Mouse (Mus musculus) hindbrain, embryonic 10.5 days (tissue): ENCODE results near the gene Spdl1. TPM values are rescaled to one million over a fixed set of nuclear protein-coding genes. Genes with fewer than 3 reads are reported as not detected.

Experiments used
- DNase-seq: peaks from one replicate; pipeline ENCODE4 v3.0.0-alpha.2; 2017; ENCODE audit warnings: low spot score
- H3K27ac ChIP-seq: fragments of 300-500 bp; sonication (generic); 2 replicates; pipeline ENCODE4 v1.5.1; 2016; ENCODE audit warnings: mild to moderate bottlenecking, moderate library complexity
- H3K27me3 ChIP-seq: fragments of 300-500 bp; sonication (generic); 2 replicates; pipeline ENCODE4 v1.6.1; 2016; ENCODE audit warnings: mild to moderate bottlenecking; ENCODE audit not compliant: poor library complexity, insufficient read depth, severe bottlenecking
- H3K36me3 ChIP-seq: fragments of 300-500 bp; sonication (generic); 2 replicates; pipeline ENCODE4 v1.6.1; 2016; ENCODE audit warnings: mild to moderate bottlenecking, moderate library complexity
- H3K4me1 ChIP-seq: fragments of 300-500 bp; sonication (generic); replicated peaks from 2 replicates; pipeline ENCODE4 v1.6.1; 2016; ENCODE audit warnings: mild to moderate bottlenecking
- H3K4me3 ChIP-seq: fragments of 300-500 bp; sonication (generic); 2 replicates; pipeline ENCODE4 v1.5.1; 2016; ENCODE audit warnings: mild to moderate bottlenecking, moderate library complexity
- H3K9me3 ChIP-seq: fragments of 300-500 bp; sonication (generic); 2 replicates; pipeline ENCODE4 v1.6.1; 2016; ENCODE audit warnings: mild to moderate bottlenecking, moderate library complexity
- WGBS: fragments of 180-500 bp; shearing (Covaris S2); methylation state at CpG from one replicate; pipeline ENCODE4 v1.1.7; 2016; 5-methylcytosine and 5-hydroxymethylcytosine counted together
- polyA plus RNA-seq: library from polyadenylated mRNA; unstranded; fragments of >200 nt; fragmentation: Nextera tagmentation; extraction: Ambion mirVana; gene quantifications from 2 replicates; pipeline ENCODE4 v1.2.1, GENCODE M21; 2016

Spdl1 gene
- polyA plus RNA-seq, 1 experiment from 2014 or later: 22.5 TPM

- DNase-seq: no peak
- H3K4me3 ChIP-seq: no peak overlapping the region
- no peaks in the 10 kb centered on the region for H3K9me3 ChIP-seq
- no peaks in the 10 kb centered on the region for H3K27me3 ChIP-seq
- H3K4me1 ChIP-seq: no peaks in the 10 kb centered on the region
- H3K27ac ChIP-seq: no peak overlapping the region
- H3K36me3 ChIP-seq: no peaks in the 10 kb centered on the region
Observed at GRCm38 (mm10) chr11:34784864-34785263, 48.6 kb downstream of the Spdl1 start.

DNA sequence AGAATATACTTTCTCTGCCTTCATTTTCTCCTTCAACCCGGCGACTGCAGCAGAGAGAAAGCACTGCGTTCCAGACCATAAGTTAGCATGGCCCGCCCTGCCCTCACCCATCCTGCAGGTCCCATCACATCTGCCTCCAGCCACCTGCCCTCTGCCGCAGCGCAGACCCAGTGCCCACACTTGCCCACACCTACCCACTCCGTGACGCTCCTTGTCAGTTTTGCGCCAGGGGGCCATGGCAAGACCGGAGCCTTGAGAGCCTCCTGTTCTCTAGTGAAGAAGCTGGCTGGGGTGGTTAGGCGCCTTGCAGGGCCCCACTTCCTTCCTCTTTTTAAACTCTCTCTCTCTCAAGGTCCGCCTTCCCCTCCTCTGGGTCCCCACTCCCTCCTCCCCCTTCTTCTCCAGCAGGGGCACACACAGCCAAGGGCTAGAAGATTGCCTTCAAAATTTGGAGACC lies 49.8 kb downstream of the Spdl1 start, which contains the start of gene Dock2:
Gene Dock2 (minus strand): TSS at position 306 of the 457 bp plus-strand sequence.
- 86% methylated on average over 12 of the region's 12 CpGs for WGBS
- Histone ChIP-seq H3K4me3 (no peak within 1 kb of the TSS), H3K27me3 (no peaks in the 10 kb centered on the region), H3K9me3 (no peaks in the 10 kb centered on the region), H3K27ac (no peak within 1 kb of the TSS), H3K36me3 (no peaks in the 10 kb centered on the region), H3K4me1 (no peaks in the 10 kb centered on the region)
- no peak for DNase-seq

GRCm38 (mm10) chr11:34782516-34783430 lies 50.7 kb downstream of the Spdl1 start:
- no peaks in the 10 kb centered on the region for H3K36me3 ChIP-seq
- H3K4me1 ChIP-seq: no peaks in the 10 kb centered on the region
- DNase-seq: no peak
- no peaks in the 10 kb centered on the region for H3K9me3 ChIP-seq
- no peaks in the 10 kb centered on the region for H3K27me3 ChIP-seq
- H3K4me3 ChIP-seq: no peak overlapping the region
- WGBS: 85% methylated on average over 8 of the region's 8 CpGs
- H3K27ac ChIP-seq: no peak overlapping the region

DNA sequence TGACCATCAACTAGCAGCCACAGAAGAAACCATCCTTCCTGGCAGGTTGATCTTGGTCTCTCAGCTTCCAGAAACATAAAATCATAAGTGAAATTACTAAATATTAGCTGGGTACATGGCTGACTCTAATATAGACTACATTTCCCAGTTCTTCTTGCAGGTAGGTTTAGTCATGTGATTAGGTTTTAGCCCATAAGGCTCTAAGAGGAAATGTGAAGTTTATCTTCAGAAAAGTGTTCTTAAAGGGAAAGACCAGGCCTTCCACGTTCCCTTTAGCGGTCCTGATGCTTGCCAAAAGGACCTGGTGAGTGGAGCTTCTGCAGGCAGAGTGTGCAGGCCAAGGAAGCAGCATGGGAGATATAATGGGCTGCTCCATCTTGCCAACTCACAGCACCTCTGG lies 52.7 kb downstream of the Spdl1 start:
- H3K4me1 ChIP-seq: 0 out of 2 replicates have a peak, but pooled peaks cover 7% of the 10 kb centered on the region
- 80% methylated on average over 2 of the region's 2 CpGs for WGBS
- H3K27ac ChIP-seq: no peak overlapping the region
- no peaks in the 10 kb centered on the region for H3K9me3 ChIP-seq
- H3K4me3 ChIP-seq: no peak overlapping the region
- H3K36me3 ChIP-seq: no peaks in the 10 kb centered on the region
- no peak for DNase-seq
- no peaks in the 10 kb centered on the region for H3K27me3 ChIP-seq

- 87% methylated on average over 4 of the region's 4 CpGs for WGBS
- DNase-seq: no peak
- H3K4me3 ChIP-seq: no peak overlapping the region
- H3K27ac ChIP-seq: no peak overlapping the region
- H3K9me3 ChIP-seq: no peaks in the 10 kb centered on the region
- no peaks in the 10 kb centered on the region for H3K27me3 ChIP-seq
- no peaks in the 10 kb centered on the region for H3K36me3 ChIP-seq
- H3K4me1 ChIP-seq: 0 out of 2 replicates have a peak, but pooled peaks cover 7% of the 10 kb centered on the region
Observed at GRCm38 (mm10) chr11:34779966-34780365, 53.5 kb downstream of the Spdl1 start.

GRCm38 (mm10) chr11:34778351-34778750 lies 55.1 kb downstream of the Spdl1 start:
- H3K36me3 ChIP-seq: no peaks in the 10 kb centered on the region
- 0 out of 2 replicates have a peak, but pooled peaks cover 12% of the 10 kb centered on the region for H3K4me1 ChIP-seq
- 82% methylated on average over 3 of the region's 3 CpGs for WGBS
- no peak overlapping the region for H3K27ac ChIP-seq
- no peak overlapping the region for H3K4me3 ChIP-seq
- H3K9me3 ChIP-seq: no peaks in the 10 kb centered on the region
- H3K27me3 ChIP-seq: no peaks in the 10 kb centered on the region
- DNase-seq: no peak

GRCm38 (mm10) chr11:34777529-34777928 lies 55.9 kb downstream of the Spdl1 start:
- Histone ChIP-seq H3K36me3 (no peaks in the 10 kb centered on the region), H3K9me3 (no peaks in the 10 kb centered on the region), H3K4me1 (0 out of 2 replicates have a peak, but pooled peaks cover 12% of the 10 kb centered on the region), H3K27ac (no peak overlapping the region), H3K4me3 (no peak overlapping the region), H3K27me3 (no peaks in the 10 kb centered on the region)
- DNase-seq: no peak
- 93% methylated on average over 4 of the region's 4 CpGs for WGBS

DNA sequence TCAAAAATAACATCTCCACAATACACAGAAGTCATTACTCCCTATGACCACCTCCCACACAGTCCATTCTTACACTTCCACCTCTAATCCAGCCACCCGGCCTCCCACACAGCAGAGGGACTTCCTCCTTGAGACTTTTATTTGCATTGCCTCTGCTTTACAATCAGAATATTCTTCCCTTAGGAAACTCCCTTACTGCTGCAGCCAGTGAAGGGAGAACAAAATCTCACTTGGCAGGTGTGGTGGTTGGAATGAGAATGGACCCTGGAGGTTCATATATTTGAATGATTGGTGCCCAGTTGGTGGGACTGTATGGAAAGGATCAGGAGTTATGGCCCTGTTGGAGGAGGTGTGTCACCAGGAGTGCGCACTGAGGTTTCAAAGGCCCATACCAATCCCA lies 57.4 kb downstream of the Spdl1 start:
- H3K9me3 ChIP-seq: no peaks in the 10 kb centered on the region
- H3K36me3 ChIP-seq: no peaks in the 10 kb centered on the region
- H3K27ac ChIP-seq: no peak overlapping the region
- 85% methylated on average over 2 of the region's 2 CpGs for WGBS
- no peaks in the 10 kb centered on the region for H3K27me3 ChIP-seq
- DNase-seq: no peak
- H3K4me1 ChIP-seq: peaks cover 19% of the 10 kb centered on the region
- no peak overlapping the region for H3K4me3 ChIP-seq

DNA sequence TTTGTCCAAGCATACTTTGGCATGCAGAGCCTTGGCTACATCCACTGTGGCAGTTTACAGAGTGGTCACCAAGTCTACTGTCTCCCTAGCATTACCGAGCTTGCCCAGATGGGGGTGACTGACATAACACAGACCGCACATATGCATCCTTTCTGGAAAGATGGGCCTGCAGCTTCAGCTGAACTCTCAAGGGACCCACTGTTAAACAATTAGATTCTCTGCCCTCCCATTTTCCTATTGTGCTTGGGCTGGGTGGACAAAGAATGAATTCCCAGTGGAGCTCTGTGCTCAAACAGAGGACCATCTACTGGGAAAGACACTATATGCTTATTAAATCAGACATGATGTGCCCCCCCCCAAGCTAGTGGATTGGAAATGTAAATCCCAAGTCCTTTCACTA lies 58.8 kb downstream of the Spdl1 start:
- 69% methylated on average over 2 of the region's 2 CpGs for WGBS
- Histone ChIP-seq H3K9me3 (no peaks in the 10 kb centered on the region), H3K4me3 (no peak overlapping the region), H3K27ac (no peak overlapping the region), H3K27me3 (no peaks in the 10 kb centered on the region), H3K4me1 (peaks cover 27% of the 10 kb centered on the region), H3K36me3 (no peaks in the 10 kb centered on the region)
- DNase-seq: peak; percentile 18

- 90% methylated on average over 9 of the region's 9 CpGs for WGBS
- DNase-seq: no peak
- H3K4me1 ChIP-seq: peaks cover 27% of the 10 kb centered on the region
- no peak overlapping the region for H3K27ac ChIP-seq
- no peak overlapping the region for H3K4me3 ChIP-seq
- H3K27me3 ChIP-seq: no peaks in the 10 kb centered on the region; the same call in 1 of the 2 replicates
- H3K36me3 ChIP-seq: no peaks in the 10 kb centered on the region
- H3K9me3 ChIP-seq: no peaks in the 10 kb centered on the region
Observed at GRCm38 (mm10) chr11:34773304-34773895, 60.0 kb downstream of the Spdl1 start.

- H3K27ac ChIP-seq: peak overlapping the region; percentile 68; the same call in 1 of the 2 replicates
- H3K27me3 ChIP-seq: no peaks in the 10 kb centered on the region; the same call in 1 of the 2 replicates
- no peaks in the 10 kb centered on the region for H3K9me3 ChIP-seq
- 56% methylated on average over 12 of the region's 12 CpGs for WGBS
- no peaks in the 10 kb centered on the region for H3K36me3 ChIP-seq
- peak; percentile 49 for DNase-seq
- peaks cover 21% of the 10 kb centered on the region for H3K4me1 ChIP-seq
- H3K4me3 ChIP-seq: no peak overlapping the region
Observed at GRCm38 (mm10) chr11:34771221-34771986, 62.0 kb downstream of the Spdl1 start.

- DNase-seq: no peak
- Histone ChIP-seq H3K36me3 (no peaks in the 10 kb centered on the region), H3K27ac (peak overlapping the region; percentile 68; the same call in 1 of the 2 replicates), H3K9me3 (peaks cover 5% of the 10 kb centered on the region; the same call in 1 of the 2 replicates), H3K27me3 (no peaks in the 10 kb centered on the region; the same call in 1 of the 2 replicates), H3K4me3 (no peak overlapping the region), H3K4me1 (peaks cover 20% of the 10 kb centered on the region)
- WGBS: 57% methylated on average over 4 of the region's 4 CpGs
Observed at GRCm38 (mm10) chr11:34770666-34771065, 62.8 kb downstream of the Spdl1 start.
